Mouse (Mus musculus): ENCODE measurements around the gene Cbx6. TPM values are rescaled to one million over a fixed set of nuclear protein-coding genes. Genes with fewer than 3 reads are reported as not detected.

The Cbx6 gene
- total RNA-seq (2021) = 10 to 100 TPM; 46.2 to 67.3 TPM
- polyA plus RNA-seq (2012; rRNA removed) = 105 and 106 TPM in 2 replicates
- long read RNA-seq, full-length matches to known transcripts = 36 of 41 reads
- long read RNA-seq, partial matches to known transcripts = 0 of 41 reads
- long read RNA-seq, other reads (novel, unspliced or antisense) = 5 of 41 reads

GRCm38 (mm10) chr15:79834130-79834880 is at the start of gene Cbx6, which contains the start of gene Npcd:
Cbx6 (minus strand) TSS chr15:79834688.
Npcd (minus strand) TSS chr15:79834237.
- DNase-seq = peak; percentile 97

- peak; percentile 95 for DNase-seq
Observed at GRCm38 (mm10) chr15:79883352-79883822, 48.9 kb upstream of the Cbx6 start.

- no peak for DNase-seq
Observed at GRCm38 (mm10) chr15:79882623-79883267, 48.3 kb upstream of the Cbx6 start.

- peak; percentile 30 for DNase-seq
Observed at GRCm38 (mm10) chr15:79880477-79880876, 46.0 kb upstream of the Cbx6 start.

- peak; percentile 93 for DNase-seq
Observed at GRCm38 (mm10) chr15:79879319-79879718, 44.8 kb upstream of the Cbx6 start.

- peak; percentile 24 for DNase-seq
Observed at GRCm38 (mm10) chr15:79878725-79879136, 44.2 kb upstream of the Cbx6 start.

GRCm38 (mm10) chr15:79875261-79875995 is 40.9 kb upstream of the Cbx6 start:
- DNase-seq = peak; percentile 66

GRCm38 (mm10) chr15:79873995-79874394 is 39.5 kb upstream of the Cbx6 start:
- no peak for DNase-seq

- DNase-seq = no peak
Observed at GRCm38 (mm10) chr15:79873545-79873944, 39.1 kb upstream of the Cbx6 start.

GRCm38 (mm10) chr15:79867260-79868002 is 32.9 kb upstream of the Cbx6 start:
- no peak for DNase-seq

- no peak for DNase-seq
Observed at GRCm38 (mm10) chr15:79859821-79860220, 25.3 kb upstream of the Cbx6 start.

- DNase-seq = no peak
Observed at GRCm38 (mm10) chr15:79858979-79859378, 24.5 kb upstream of the Cbx6 start.

GRCm38 (mm10) chr15:79850143-79850542 is 15.7 kb upstream of the Cbx6 start:
- DNase-seq = no peak

- DNase-seq = no peak
Observed at GRCm38 (mm10) chr15:79847100-79847499, 12.6 kb upstream of the Cbx6 start.

- no peak for DNase-seq
Observed at GRCm38 (mm10) chr15:79845986-79846385, 11.5 kb upstream of the Cbx6 start.

- no peak for DNase-seq
Observed at GRCm38 (mm10) chr15:79842985-79843384, 8.5 kb upstream of the Cbx6 start.

GRCm38 (mm10) chr15:79840281-79840680 is 5.8 kb upstream of the Cbx6 start:
- DNase-seq = no peak

- no peak for DNase-seq
Observed at GRCm38 (mm10) chr15:79834881-79835260, 383 bp upstream of the Cbx6 start.

GRCm38 (mm10) chr15:79833251-79834050 is 1.0 kb downstream of the Cbx6 start:
- DNase-seq = peak; percentile 48

- DNase-seq = peak; percentile 65
Observed at GRCm38 (mm10) chr15:79832064-79832900, 2.2 kb downstream of the Cbx6 start.
